Mouse (Mus musculus): ENCODE results near the gene Ldb2. TPM values are rescaled to one million over a fixed set of nuclear protein-coding genes. Genes with fewer than 3 reads are reported as not detected.

Gene Ldb2
- polyA plus RNA-seq, 1 experiment from 2014 or later, result 30.9 TPM

GRCm38 (mm10) chr5:44553765-44554352, 245.6 kb downstream of the Ldb2 start:
- no peak overlapping the region for H3K4me3 ChIP-seq
- H3K27me3 ChIP-seq (replicated peaks; ENCODE audit: low read depth, poor library complexity, severe bottlenecking), result no peaks in the 10 kb centered on the region
- WGBS, result 60% methylated on average over 11 of the region's 11 CpGs
- no peaks in the 10 kb centered on the region for H3K9me3 ChIP-seq
- H3K36me3 ChIP-seq (replicated peaks), result 0 out of 2 replicates have a peak, but pooled peaks cover 4% of the 10 kb centered on the region
- peaks cover 16% of the 10 kb centered on the region for H3K4me1 ChIP-seq
- peak; percentile 45 for DNase-seq (ENCODE audit: low spot score)
- H3K27ac ChIP-seq (replicated peaks), result 0 out of 2 replicates have a peak overlapping the region, but pooled peaks have one; percentile 40

GRCm38 (mm10) chr5:44553155-44553554, 246.3 kb downstream of the Ldb2 start:
- no peak for DNase-seq (ENCODE audit: low spot score)
- H3K36me3 ChIP-seq (replicated peaks), result 0 out of 2 replicates have a peak, but pooled peaks cover 4% of the 10 kb centered on the region
- H3K27ac ChIP-seq (replicated peaks), result no peak overlapping the region
- H3K9me3 ChIP-seq, result no peaks in the 10 kb centered on the region
- H3K27me3 ChIP-seq (replicated peaks; ENCODE audit: low read depth, poor library complexity, severe bottlenecking), result no peaks in the 10 kb centered on the region
- no peak overlapping the region for H3K4me3 ChIP-seq
- H3K4me1 ChIP-seq, result peaks cover 16% of the 10 kb centered on the region

GRCm38 (mm10) chr5:44552121-44552520, 247.4 kb downstream of the Ldb2 start:
- H3K36me3 ChIP-seq (replicated peaks), result 0 out of 2 replicates have a peak, but pooled peaks cover 4% of the 10 kb centered on the region
- H3K27ac ChIP-seq (replicated peaks), result no peak overlapping the region; the same call in 1 of the 2 replicates
- no peak for DNase-seq (ENCODE audit: low spot score)
- H3K4me3 ChIP-seq, result no peak overlapping the region
- H3K9me3 ChIP-seq, result no peaks in the 10 kb centered on the region
- peaks cover 16% of the 10 kb centered on the region for H3K4me1 ChIP-seq
- WGBS, result 92% methylated on average over 8 of the region's 8 CpGs
- no peaks in the 10 kb centered on the region for H3K27me3 ChIP-seq (replicated peaks; ENCODE audit: low read depth, poor library complexity, severe bottlenecking)

- H3K36me3 ChIP-seq (replicated peaks), result 0 out of 2 replicates have a peak, but pooled peaks cover under 1% of the 10 kb centered on the region
Observed at GRCm38 (mm10) chr5:44548468-44548867, 251.0 kb downstream of the Ldb2 start.

GRCm38 (mm10) chr5:44543472-44544132, 255.9 kb downstream of the Ldb2 start:
- no peak overlapping the region for H3K4me3 ChIP-seq
- peaks cover 8% of the 10 kb centered on the region for H3K4me1 ChIP-seq
- no peaks in the 10 kb centered on the region for H3K36me3 ChIP-seq (replicated peaks)
- WGBS, result 94% methylated on average over 2 of the region's 2 CpGs
- no peaks in the 10 kb centered on the region for H3K9me3 ChIP-seq
- H3K27me3 ChIP-seq (replicated peaks; ENCODE audit: low read depth, poor library complexity, severe bottlenecking), result no peaks in the 10 kb centered on the region
- no peak overlapping the region for H3K27ac ChIP-seq (replicated peaks)
- DNase-seq (ENCODE audit: low spot score), result no peak

More at GRCm38 (mm10) chr5:44548468-44548867, 251.0 kb downstream of the Ldb2 start:
- no peak overlapping the region for H3K4me3 ChIP-seq
- no peaks in the 10 kb centered on the region for H3K9me3 ChIP-seq
- no peaks in the 10 kb centered on the region for H3K27me3 ChIP-seq (replicated peaks; ENCODE audit: low read depth, poor library complexity, severe bottlenecking)
- WGBS, result 90% methylated on average over 11 of the region's 11 CpGs
- H3K4me1 ChIP-seq, result no peaks in the 10 kb centered on the region
- no peak overlapping the region for H3K27ac ChIP-seq (replicated peaks)
- DNase-seq (ENCODE audit: low spot score), result no peak

- WGBS, result 92% methylated on average over 9 of the region's 9 CpGs
- H3K36me3 ChIP-seq (replicated peaks), result no peaks in the 10 kb centered on the region
- peaks cover 18% of the 10 kb centered on the region for H3K4me1 ChIP-seq
Observed at GRCm38 (mm10) chr5:44541748-44542147, 257.7 kb downstream of the Ldb2 start.

GRCm38 (mm10) chr5:44538687-44539086, 260.8 kb downstream of the Ldb2 start:
- H3K9me3 ChIP-seq, result no peaks in the 10 kb centered on the region
- no peak overlapping the region for H3K27ac ChIP-seq (replicated peaks)
- no peaks in the 10 kb centered on the region for H3K36me3 ChIP-seq (replicated peaks)
- H3K4me3 ChIP-seq, result no peak overlapping the region
- peaks cover 18% of the 10 kb centered on the region for H3K4me1 ChIP-seq
- DNase-seq (ENCODE audit: low spot score), result no peak
- no peaks in the 10 kb centered on the region for H3K27me3 ChIP-seq (replicated peaks; ENCODE audit: low read depth, poor library complexity, severe bottlenecking)
- 70% methylated on average over 2 of the region's 2 CpGs for WGBS

More at GRCm38 (mm10) chr5:44541748-44542147, 257.7 kb downstream of the Ldb2 start:
- Histone ChIP-seq H3K27ac (replicated peaks) (0 out of 2 replicates have a peak overlapping the region, but pooled peaks have one; percentile 6), H3K9me3 (no peaks in the 10 kb centered on the region), H3K27me3 (replicated peaks; ENCODE audit: low read depth, poor library complexity, severe bottlenecking) (no peaks in the 10 kb centered on the region), H3K4me3 (no peak overlapping the region)
- DNase-seq (ENCODE audit: low spot score), result no peak

GRCm38 (mm10) chr5:44538000-44538395, 261.5 kb downstream of the Ldb2 start:
- H3K27ac ChIP-seq (replicated peaks), result no peak overlapping the region
- H3K9me3 ChIP-seq, result no peaks in the 10 kb centered on the region
- peaks cover 18% of the 10 kb centered on the region for H3K4me1 ChIP-seq
- DNase-seq (ENCODE audit: low spot score), result peak; percentile 72
- 7% methylated on average over 5 of the region's 5 CpGs for WGBS
- no peak overlapping the region for H3K4me3 ChIP-seq
- H3K36me3 ChIP-seq (replicated peaks), result no peaks in the 10 kb centered on the region
- no peaks in the 10 kb centered on the region for H3K27me3 ChIP-seq (replicated peaks; ENCODE audit: low read depth, poor library complexity, severe bottlenecking)

GRCm38 (mm10) chr5:44537316-44537999, 262.0 kb downstream of the Ldb2 start:
- WGBS, result 85% methylated on average over 5 of the region's 5 CpGs
- Histone ChIP-seq H3K36me3 (replicated peaks) (no peaks in the 10 kb centered on the region), H3K4me1 (peaks cover 18% of the 10 kb centered on the region), H3K27ac (replicated peaks) (no peak overlapping the region), H3K27me3 (replicated peaks; ENCODE audit: low read depth, poor library complexity, severe bottlenecking) (no peaks in the 10 kb centered on the region), H3K9me3 (no peaks in the 10 kb centered on the region), H3K4me3 (no peak overlapping the region)
- no peak for DNase-seq (ENCODE audit: low spot score)

- 83% methylated on average over 3 of the region's 3 CpGs for WGBS
- Histone ChIP-seq H3K27me3 (replicated peaks; ENCODE audit: low read depth, poor library complexity, severe bottlenecking) (no peaks in the 10 kb centered on the region), H3K4me1 (no peaks in the 10 kb centered on the region), H3K27ac (replicated peaks) (no peak overlapping the region), H3K9me3 (no peaks in the 10 kb centered on the region), H3K4me3 (no peak overlapping the region), H3K36me3 (replicated peaks) (no peaks in the 10 kb centered on the region)
- no peak for DNase-seq (ENCODE audit: low spot score)
Observed at GRCm38 (mm10) chr5:44529466-44529865, 270.0 kb downstream of the Ldb2 start.

GRCm38 (mm10) chr5:44529001-44529400, 270.5 kb downstream of the Ldb2 start:
- Histone ChIP-seq H3K27me3 (replicated peaks; ENCODE audit: low read depth, poor library complexity, severe bottlenecking) (no peaks in the 10 kb centered on the region), H3K36me3 (replicated peaks) (no peaks in the 10 kb centered on the region), H3K9me3 (no peaks in the 10 kb centered on the region), H3K27ac (replicated peaks) (no peak overlapping the region), H3K4me1 (no peaks in the 10 kb centered on the region), H3K4me3 (no peak overlapping the region)
- 84% methylated on average over 1 of the region's 1 CpGs for WGBS
- no peak for DNase-seq (ENCODE audit: low spot score)

- H3K36me3 ChIP-seq (replicated peaks), result no peaks in the 10 kb centered on the region; the same call in 1 of the 2 replicates
- no peak overlapping the region for H3K4me3 ChIP-seq
- H3K4me1 ChIP-seq, result no peaks in the 10 kb centered on the region
- 0 out of 2 replicates have a peak, but pooled peaks cover 3% of the 10 kb centered on the region for H3K9me3 ChIP-seq
- no peaks in the 10 kb centered on the region for H3K27me3 ChIP-seq (replicated peaks; ENCODE audit: low read depth, poor library complexity, severe bottlenecking)
- no peak for DNase-seq (ENCODE audit: low spot score)
- no peak overlapping the region for H3K27ac ChIP-seq (replicated peaks)
- WGBS, result 89% methylated on average over 5 of the region's 5 CpGs
Observed at GRCm38 (mm10) chr5:44505221-44505620, 294.3 kb downstream of the Ldb2 start.
